Mouse (Mus musculus): Measurements from ENCODE around the gene Rexo1. TPM values are rescaled to one million over a fixed set of nuclear protein-coding genes. Genes with fewer than 3 reads are reported as not detected.

Rexo1 gene
- polyA plus RNA-seq, 1 experiment from 2014 or later = 22.3 TPM

GRCm38 (mm10) chr10:80494732-80495131, 66.6 kb downstream of the Rexo1 start, which contains the start of gene Onecut3:
Gene Onecut3 (plus strand): TSS chr10:80494835.
- ATAC-seq (peak; percentile 42), DNase-seq (ENCODE audit: low spot score) (peak; percentile 49)
- peaks cover 98% of the 10 kb centered on the region for H3K27me3 ChIP-seq (replicated peaks; ENCODE audit: control insufficient read depth, insufficient read depth, low read length)
- peak within 1 kb of the TSS; percentile 32 for H3K4me3 ChIP-seq (ENCODE audit: low read depth, low read length)
- H3K9me3 ChIP-seq (replicated peaks; ENCODE audit: control insufficient read depth, low read length) = no peaks in the 10 kb centered on the region
- H3K27ac ChIP-seq (ENCODE audit: low read depth, low read length) = no peak within 1 kb of the TSS
- H3K4me1 ChIP-seq (ENCODE audit: control insufficient read depth, insufficient read depth, low read length) = 0 out of 2 replicates have a peak, but pooled peaks cover 5% of the 10 kb centered on the region
- no peaks in the 10 kb centered on the region for H3K36me3 ChIP-seq (ENCODE audit: control insufficient read depth, insufficient read depth, low read length)
- peak within 1 kb of the TSS; percentile 66 for H3K4me2 ChIP-seq (ENCODE audit: low read length)
- under 1% methylated on average over 35 of the region's 42 CpGs for WGBS
- H3K9ac ChIP-seq (ENCODE audit: low read length) = peak within 1 kb of the TSS; percentile 25; the same call in 1 of the 2 replicates

Small RNA genes within 50 kb of the gene (microRNA-seq; reads per million reads assigned to microRNA genes)
- not detected for gene Mir6912

Other genes starting within 250 kb of the Rexo1 start
- 39.2 and 40.8 TPM in 2 replicates for gene 2310011J03Rik, start 241.0 kb downstream of the Rexo1 start, polyA plus RNA-seq (2014; fragmentation: Nextera tagmentation; extraction: Ambion mirVana)
- gene Pcsk4, start 232.1 kb downstream of the Rexo1 start, polyA plus RNA-seq (2014; fragmentation: Nextera tagmentation; extraction: Ambion mirVana) = 1.6 and 2.4 TPM in 2 replicates
- 2.3 and 2.7 TPM in 2 replicates for gene Reep6, start 231.6 kb downstream of the Rexo1 start, polyA plus RNA-seq (2014; fragmentation: Nextera tagmentation; extraction: Ambion mirVana)
- 0.48 and 0.52 TPM in 2 replicates for gene Adamtsl5, start 213.1 kb downstream of the Rexo1 start, polyA plus RNA-seq (2014; fragmentation: Nextera tagmentation; extraction: Ambion mirVana)
- gene Plk5, start 205.1 kb downstream of the Rexo1 start, polyA plus RNA-seq (2014; fragmentation: Nextera tagmentation; extraction: Ambion mirVana) = 1.2 and 1.9 TPM in 2 replicates
- 16.9 and 17.8 TPM in 2 replicates for gene Mex3d, start 173.9 kb downstream of the Rexo1 start, polyA plus RNA-seq (2014; fragmentation: Nextera tagmentation; extraction: Ambion mirVana)
- gene Mbd3, start 162.0 kb downstream of the Rexo1 start, polyA plus RNA-seq (2014; fragmentation: Nextera tagmentation; extraction: Ambion mirVana) = 216 and 221 TPM in 2 replicates
- gene Uqcr11, start 154.7 kb downstream of the Rexo1 start, polyA plus RNA-seq (2014; fragmentation: Nextera tagmentation; extraction: Ambion mirVana) = 628 and 893 TPM in 2 replicates
- gene Tcf3, start 127.9 kb downstream of the Rexo1 start, polyA plus RNA-seq (2014; fragmentation: Nextera tagmentation; extraction: Ambion mirVana) = 64.4 and 73.5 TPM in 2 replicates
- gene Onecut3, start 66.7 kb downstream of the Rexo1 start, polyA plus RNA-seq (2014; fragmentation: Nextera tagmentation; extraction: Ambion mirVana) = 0.28 and 0.34 TPM in 2 replicates
- 0.30 and 0.33 TPM in 2 replicates for gene Atp8b3, start 22.4 kb downstream of the Rexo1 start, polyA plus RNA-seq (2014; fragmentation: Nextera tagmentation; extraction: Ambion mirVana)
- 6.2 and 6.6 TPM in 2 replicates for gene Klf16, start 15.8 kb upstream of the Rexo1 start, polyA plus RNA-seq (2014; fragmentation: Nextera tagmentation; extraction: Ambion mirVana)
- 118 and 126 TPM in 2 replicates for gene Abhd17a, start 28.8 kb upstream of the Rexo1 start, polyA plus RNA-seq (2014; fragmentation: Nextera tagmentation; extraction: Ambion mirVana)
- gene Scamp4, start 41.3 kb upstream of the Rexo1 start, polyA plus RNA-seq (2014; fragmentation: Nextera tagmentation; extraction: Ambion mirVana) = 57.7 and 61.9 TPM in 2 replicates
- 3.6 and 7.4 TPM in 2 replicates for gene Adat3, start 41.3 kb upstream of the Rexo1 start, polyA plus RNA-seq (2014; fragmentation: Nextera tagmentation; extraction: Ambion mirVana)
- gene Gm49322, start 44.5 kb upstream of the Rexo1 start, polyA plus RNA-seq (2014; fragmentation: Nextera tagmentation; extraction: Ambion mirVana) = 1.1 and 1.6 TPM in 2 replicates
- 35.9 and 49.2 TPM in 2 replicates for gene Csnk1g2, start 61.3 kb upstream of the Rexo1 start, polyA plus RNA-seq (2014; fragmentation: Nextera tagmentation; extraction: Ambion mirVana)
- 42.6 and 52.2 TPM in 2 replicates for gene Btbd2, start 95.5 kb upstream of the Rexo1 start, polyA plus RNA-seq (2014; fragmentation: Nextera tagmentation; extraction: Ambion mirVana)
- 43.1 and 49.1 TPM in 2 replicates for gene Mknk2, start 116.6 kb upstream of the Rexo1 start, polyA plus RNA-seq (2014; fragmentation: Nextera tagmentation; extraction: Ambion mirVana)
- gene Mob3a, start 140.4 kb upstream of the Rexo1 start, polyA plus RNA-seq (2014; fragmentation: Nextera tagmentation; extraction: Ambion mirVana) = 35.7 and 37.2 TPM in 2 replicates
- gene Izumo4, start 140.6 kb upstream of the Rexo1 start, polyA plus RNA-seq (2014; fragmentation: Nextera tagmentation; extraction: Ambion mirVana) = 16.0 and 21.5 TPM in 2 replicates
- gene Ap3d1, start 180.7 kb upstream of the Rexo1 start, polyA plus RNA-seq (2014; fragmentation: Nextera tagmentation; extraction: Ambion mirVana) = 81.0 and 99.5 TPM in 2 replicates
- 13.6 and 19.3 TPM in 2 replicates for gene Dot1l, start 193.6 kb upstream of the Rexo1 start, polyA plus RNA-seq (2014; fragmentation: Nextera tagmentation; extraction: Ambion mirVana)
- 66.6 and 71.7 TPM in 2 replicates for gene Sf3a2, start 236.6 kb upstream of the Rexo1 start, polyA plus RNA-seq (2014; fragmentation: Nextera tagmentation; extraction: Ambion mirVana)
- gene Plekhj1, start 237.1 kb upstream of the Rexo1 start, polyA plus RNA-seq (2014; fragmentation: Nextera tagmentation; extraction: Ambion mirVana) = 140 and 143 TPM in 2 replicates
- 0.10 TPM in 1 of 2 replicates, not detected in the other for gene Amh, start 243.7 kb upstream of the Rexo1 start, polyA plus RNA-seq (2014; fragmentation: Nextera tagmentation; extraction: Ambion mirVana)